Mouse (Mus musculus): ENCODE measurements at regions not wholly inside any gene's neighbourhood (a gene's known extent, or its start where the extent isn't known, plus 50 kb on each side); places are given as distances from the start of the nearest gene placed in this dataset.

DNA sequence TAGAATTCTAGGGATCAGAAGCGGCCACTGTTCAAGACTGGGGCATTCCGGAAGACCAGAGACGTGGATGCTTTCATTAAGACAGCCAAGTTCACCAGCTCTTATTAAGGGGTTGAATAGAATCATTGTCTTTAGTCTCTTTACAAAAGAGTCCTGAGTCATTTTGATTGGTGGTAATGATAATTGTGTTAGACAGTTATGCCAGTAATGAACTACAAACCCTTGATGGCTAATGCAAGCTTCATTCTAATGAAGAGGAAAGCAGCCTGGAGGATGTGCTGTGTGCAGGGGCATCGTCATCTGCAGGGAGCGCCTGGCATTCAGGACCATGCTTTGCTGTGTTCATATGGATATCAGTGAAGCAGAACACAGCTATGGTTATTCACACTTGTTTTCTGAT lies 70.3 kb upstream of the Lyplal1 start:
- Histone ChIP-seq H3K4me2 (no peak overlapping the region), H3K4me1 (replicated peaks; ENCODE audit: control insufficient read depth, insufficient read depth, low read length) (no peaks in the 10 kb centered on the region), H3K27me3 (replicated peaks; ENCODE audit: control insufficient read depth, insufficient read depth, low read length) (no peaks in the 10 kb centered on the region), H3K4me3 (ENCODE audit: low read depth, low read length) (no peak overlapping the region), H3K9me3 (ENCODE audit: control insufficient read depth, low read length) (no peaks in the 10 kb centered on the region), H3K9ac (ENCODE audit: low read depth, low read length) (no peak overlapping the region), H3K27ac (ENCODE audit: low read depth, low read length) (no peak overlapping the region), H3K36me3 (ENCODE audit: control insufficient read depth, insufficient read depth, low read length) (no peaks in the 10 kb centered on the region)
- DNase-seq (ENCODE audit: low spot score): no peak
- 93% methylated on average over 5 of the region's 5 CpGs for WGBS
- no peak for ATAC-seq (replicated peaks; ENCODE audit: low FRiP score)

DNA sequence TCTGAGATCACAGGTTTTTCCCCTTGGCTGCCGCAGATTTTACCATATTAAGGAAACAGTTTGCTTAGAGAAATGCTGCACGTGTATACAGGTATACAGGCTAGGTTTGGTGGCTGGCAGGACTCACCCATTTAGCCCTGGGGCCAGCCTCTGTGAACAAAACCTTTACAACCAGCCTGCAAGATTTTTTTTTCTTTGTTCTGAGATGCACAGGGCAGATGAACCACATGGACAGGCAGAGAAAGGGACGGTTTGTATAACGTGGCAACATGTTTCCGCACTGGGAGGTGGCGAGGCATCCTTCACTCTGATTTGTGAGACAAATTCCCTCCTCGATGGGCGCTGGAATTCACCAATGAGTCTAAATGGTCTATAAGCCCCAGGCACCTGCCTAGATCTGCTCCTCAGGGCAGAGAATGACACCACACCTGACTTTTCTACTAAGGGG lies 66.1 kb upstream of the Lyplal1 start:
- H3K27ac ChIP-seq (ENCODE audit: low read depth, low read length): no peak overlapping the region
- WGBS: 79% methylated on average over 8 of the region's 8 CpGs

DNA sequence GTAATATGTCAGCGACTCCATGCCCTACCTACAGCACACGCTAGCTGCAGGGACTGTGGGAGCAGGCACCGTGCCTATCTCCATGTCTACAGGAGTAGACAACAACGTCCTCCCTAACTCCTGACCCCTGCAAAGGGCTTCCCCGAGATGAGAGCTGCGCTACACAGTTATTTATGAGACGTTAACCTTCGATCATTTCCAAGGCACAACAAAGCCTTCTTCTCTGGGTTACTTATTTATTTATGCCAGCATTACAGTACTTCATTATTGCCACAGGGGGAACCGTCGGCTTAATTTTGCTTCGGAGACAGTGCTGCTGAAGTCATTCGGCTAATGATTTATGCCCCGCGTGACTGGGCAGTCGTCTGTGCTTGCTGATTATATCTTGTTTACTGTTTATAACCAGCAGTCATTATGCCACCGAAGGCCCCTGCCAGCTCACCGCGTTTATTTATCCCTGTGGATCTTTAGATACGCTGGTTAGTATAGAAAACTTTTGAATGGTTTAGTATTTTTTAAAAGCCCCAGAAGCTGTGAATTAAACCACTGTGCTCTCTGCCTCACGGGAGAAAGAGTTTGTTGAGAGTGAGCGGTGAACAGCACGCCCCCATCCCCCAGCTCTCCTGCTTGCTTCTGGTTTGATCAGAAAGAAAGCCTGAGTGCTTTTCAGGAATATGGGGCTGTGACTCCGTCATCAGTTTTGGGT lies 65.5 kb upstream of the Lyplal1 start:
- no peaks in the 10 kb centered on the region for H3K27me3 ChIP-seq (replicated peaks; ENCODE audit: control insufficient read depth, insufficient read depth, low read length)
- H3K4me2 ChIP-seq: peak overlapping the region; percentile 48
- no peak overlapping the region for H3K9ac ChIP-seq (ENCODE audit: low read depth, low read length)
- peak; percentile 35 for DNase-seq (ENCODE audit: low spot score)
- H3K36me3 ChIP-seq (ENCODE audit: control insufficient read depth, insufficient read depth, low read length): no peaks in the 10 kb centered on the region
- ATAC-seq (replicated peaks; ENCODE audit: low FRiP score): no peak; the same call in 1 of the 2 replicates
- no peaks in the 10 kb centered on the region for H3K9me3 ChIP-seq (ENCODE audit: control insufficient read depth, low read length)
- no peak overlapping the region for H3K27ac ChIP-seq (ENCODE audit: low read depth, low read length)
- WGBS: 49% methylated on average over 23 of the region's 23 CpGs
- H3K4me3 ChIP-seq (ENCODE audit: low read depth, low read length): 0 out of 2 replicates have a peak overlapping the region, but pooled peaks have one; percentile 12
- no peaks in the 10 kb centered on the region for H3K4me1 ChIP-seq (replicated peaks; ENCODE audit: control insufficient read depth, insufficient read depth, low read length)

More for the DNA sequence above, 66.1 kb upstream of the Lyplal1 start:
- DNase-seq (ENCODE audit: low spot score) (no peak), ATAC-seq (replicated peaks; ENCODE audit: low FRiP score) (no peak)
- no peaks in the 10 kb centered on the region for H3K36me3 ChIP-seq (ENCODE audit: control insufficient read depth, insufficient read depth, low read length)
- peak overlapping the region; percentile 48 for H3K4me2 ChIP-seq
- H3K9ac ChIP-seq (ENCODE audit: low read depth, low read length): no peak overlapping the region
- no peak overlapping the region for H3K4me3 ChIP-seq (ENCODE audit: low read depth, low read length)
- no peaks in the 10 kb centered on the region for H3K9me3 ChIP-seq (ENCODE audit: control insufficient read depth, low read length)
- no peaks in the 10 kb centered on the region for H3K27me3 ChIP-seq (replicated peaks; ENCODE audit: control insufficient read depth, insufficient read depth, low read length)
- no peaks in the 10 kb centered on the region for H3K4me1 ChIP-seq (replicated peaks; ENCODE audit: control insufficient read depth, insufficient read depth, low read length)

DNA sequence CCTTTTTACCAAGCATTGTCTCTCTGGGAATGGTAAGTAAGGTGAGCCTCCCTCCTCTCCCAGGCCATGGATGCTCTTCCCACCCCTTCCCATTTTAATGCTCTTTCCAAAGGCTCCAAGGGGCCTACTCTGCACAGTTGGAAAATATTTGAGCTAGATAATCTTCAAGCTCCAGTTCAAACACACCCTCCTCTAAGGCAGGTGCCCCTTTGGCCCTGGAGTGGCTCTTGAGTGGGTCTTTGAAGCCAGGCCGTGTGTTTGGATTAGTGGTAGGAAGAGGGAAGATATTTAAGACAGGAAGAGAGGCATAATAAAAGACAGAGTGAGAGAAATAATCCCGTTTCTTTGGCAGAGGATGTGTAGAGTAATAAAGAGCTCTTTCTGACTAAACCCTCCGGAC lies 59.9 kb upstream of the Lyplal1 start:
- no peak for ATAC-seq (replicated peaks; ENCODE audit: low FRiP score)
- no peak overlapping the region for H3K4me3 ChIP-seq (ENCODE audit: low read depth, low read length)
- WGBS: 65% methylated on average over 3 of the region's 3 CpGs
- H3K4me2 ChIP-seq: no peak overlapping the region
- no peaks in the 10 kb centered on the region for H3K9me3 ChIP-seq (ENCODE audit: control insufficient read depth, low read length)
- no peak overlapping the region for H3K27ac ChIP-seq (ENCODE audit: low read depth, low read length)
- H3K4me1 ChIP-seq (replicated peaks; ENCODE audit: control insufficient read depth, insufficient read depth, low read length): no peaks in the 10 kb centered on the region
- no peak for DNase-seq (ENCODE audit: low spot score)
- H3K9ac ChIP-seq (ENCODE audit: low read depth, low read length): no peak overlapping the region
- H3K27me3 ChIP-seq (replicated peaks; ENCODE audit: control insufficient read depth, insufficient read depth, low read length): no peaks in the 10 kb centered on the region
- H3K36me3 ChIP-seq (ENCODE audit: control insufficient read depth, insufficient read depth, low read length): no peaks in the 10 kb centered on the region

DNA sequence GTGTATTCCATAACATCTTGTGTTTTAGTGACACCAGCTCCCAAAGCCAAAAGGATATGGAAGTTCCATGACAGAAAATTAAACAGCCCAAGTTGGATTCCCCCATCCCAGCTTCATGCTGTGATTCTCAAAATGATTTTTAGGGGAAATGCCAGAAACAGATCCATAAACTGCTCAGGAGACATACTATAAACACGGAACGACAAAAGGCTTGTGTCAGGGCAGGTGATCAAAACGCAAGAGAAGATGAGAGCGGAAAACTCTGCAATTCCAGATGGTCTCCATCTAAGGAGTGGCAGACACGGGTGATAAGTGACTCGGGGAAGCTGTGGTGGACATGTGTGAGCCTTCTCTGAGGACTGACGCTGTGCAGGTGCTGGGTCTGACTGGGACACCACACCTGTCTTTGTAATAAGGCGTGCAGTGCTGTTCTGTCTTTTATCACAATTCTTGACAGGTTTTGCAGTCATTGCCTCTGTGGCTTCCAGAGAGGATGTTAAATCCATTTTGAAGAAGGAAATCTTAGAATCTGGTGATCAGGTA lies 56.4 kb upstream of the Lyplal1 start:
- Histone ChIP-seq H3K4me1 (replicated peaks; ENCODE audit: control insufficient read depth, insufficient read depth, low read length) (no peaks in the 10 kb centered on the region), H3K9me3 (ENCODE audit: control insufficient read depth, low read length) (no peaks in the 10 kb centered on the region), H3K27me3 (replicated peaks; ENCODE audit: control insufficient read depth, insufficient read depth, low read length) (no peaks in the 10 kb centered on the region), H3K27ac (ENCODE audit: low read depth, low read length) (no peak overlapping the region), H3K4me2 (no peak overlapping the region), H3K9ac (ENCODE audit: low read depth, low read length) (no peak overlapping the region), H3K36me3 (ENCODE audit: control insufficient read depth, insufficient read depth, low read length) (no peaks in the 10 kb centered on the region), H3K4me3 (ENCODE audit: low read depth, low read length) (no peak overlapping the region)
- ATAC-seq (replicated peaks; ENCODE audit: low FRiP score): no peak
- WGBS: 64% methylated on average over 8 of the region's 8 CpGs
- no peak for DNase-seq (ENCODE audit: low spot score)

DNA sequence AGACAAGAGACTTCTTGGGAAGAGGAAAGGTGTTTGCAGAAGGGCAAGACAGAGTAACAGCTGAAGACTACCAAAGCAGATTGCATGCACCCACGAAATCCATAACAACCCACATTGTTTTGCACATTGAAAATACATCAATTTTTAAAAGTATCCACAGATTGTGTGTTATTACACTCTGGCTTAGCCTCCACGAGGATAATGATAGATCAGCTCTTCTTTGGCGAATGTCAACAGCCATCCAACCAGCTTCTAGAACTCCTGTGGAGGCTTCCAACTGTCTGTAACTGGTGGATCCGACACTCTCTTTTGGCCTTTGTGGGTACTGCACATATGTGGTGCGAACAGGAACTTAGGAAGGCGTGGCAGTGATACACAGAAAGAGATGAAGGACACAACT lies 54.6 kb upstream of the Lyplal1 start:
- no peak for ATAC-seq (replicated peaks; ENCODE audit: low FRiP score)

More for the DNA sequence above, 54.6 kb upstream of the Lyplal1 start:
- no peaks in the 10 kb centered on the region for H3K36me3 ChIP-seq (ENCODE audit: control insufficient read depth, insufficient read depth, low read length)
- H3K27me3 ChIP-seq (replicated peaks; ENCODE audit: control insufficient read depth, insufficient read depth, low read length): no peaks in the 10 kb centered on the region
- no peak overlapping the region for H3K4me3 ChIP-seq (ENCODE audit: low read depth, low read length)
- no peaks in the 10 kb centered on the region for H3K4me1 ChIP-seq (replicated peaks; ENCODE audit: control insufficient read depth, insufficient read depth, low read length)
- H3K9me3 ChIP-seq (ENCODE audit: control insufficient read depth, low read length): no peaks in the 10 kb centered on the region
- 83% methylated on average over 6 of the region's 6 CpGs for WGBS
- H3K27ac ChIP-seq (ENCODE audit: low read depth, low read length): no peak overlapping the region
- DNase-seq (ENCODE audit: low spot score): no peak
- H3K4me2 ChIP-seq: no peak overlapping the region
- H3K9ac ChIP-seq (ENCODE audit: low read depth, low read length): no peak overlapping the region

Measured in liver, embryonic 11.5 days (tissue).